Mouse (Mus musculus) neural tube, embryonic 15.5 days (tissue): ENCODE results near the gene Aip. TPM values are rescaled to one million over a fixed set of nuclear protein-coding genes. Genes with fewer than 3 reads are reported as not detected.

Experiments
- ATAC-seq: fragments of 200-750 bp; cut with Nextera tagmentation; 2 replicates; pipeline ENCODE4 v1.8.0; 2017; ENCODE audit warnings: mild to moderate bottlenecking, moderate TSS enrichment, moderate library complexity; ENCODE audit not compliant: low FRiP score
- H3K27ac ChIP-seq: fragments of 300-500 bp; sonication (generic); replicated peaks from 2 replicates; pipeline ENCODE4 v1.5.1; 2015; ENCODE audit warnings: mild to moderate bottlenecking, inconsistent platforms
- H3K27me3 ChIP-seq: fragments of 300-500 bp; sonication (generic); replicated peaks from 2 replicates; pipeline ENCODE4 v1.6.1; 2015; ENCODE audit warnings: inconsistent platforms
- H3K36me3 ChIP-seq: fragments of 300-500 bp; sonication (generic); 2 replicates; pipeline ENCODE4 v1.6.1; 2015; ENCODE audit warnings: inconsistent platforms
- H3K4me1 ChIP-seq: fragments of 300-500 bp; sonication (generic); 2 replicates; pipeline ENCODE4 v1.6.1; 2015; ENCODE audit warnings: inconsistent platforms
- H3K4me2 ChIP-seq: fragments of 300-500 bp; sonication (generic); 2 replicates; pipeline ENCODE4 v1.6.1; 2015; ENCODE audit warnings: inconsistent platforms, mild to moderate bottlenecking, moderate library complexity
- H3K4me3 ChIP-seq: fragments of 300-500 bp; sonication (generic); replicated peaks from 2 replicates; pipeline ENCODE4 v1.5.1; 2015; ENCODE audit warnings: mild to moderate bottlenecking, inconsistent platforms
- H3K9ac ChIP-seq: fragments of 300-500 bp; sonication (generic); replicated peaks from 2 replicates; pipeline ENCODE4 v1.6.1; 2015; ENCODE audit warnings: mild to moderate bottlenecking, inconsistent platforms
- H3K9me3 ChIP-seq: fragments of 300-500 bp; sonication (generic); replicated peaks from 2 replicates; pipeline ENCODE4 v1.6.1; 2016; ENCODE audit warnings: inconsistent platforms
- WGBS: fragments of 180-500 bp; shearing (Covaris S2); methylation state at CpG from one replicate; pipeline ENCODE4 v1.1.7; 2015; ENCODE audit warnings: mixed read lengths; 5-methylcytosine and 5-hydroxymethylcytosine counted together
- polyA plus RNA-seq: library from polyadenylated mRNA; unstranded; fragments of >200 nt; fragmentation: Nextera tagmentation; extraction: Ambion mirVana; gene quantifications from 2 replicates; pipeline ENCODE4 v1.2.1, GENCODE M21; 2015

Aip gene
- polyA plus RNA-seq, 1 experiment from 2014 or later, result 105 TPM

DNA sequence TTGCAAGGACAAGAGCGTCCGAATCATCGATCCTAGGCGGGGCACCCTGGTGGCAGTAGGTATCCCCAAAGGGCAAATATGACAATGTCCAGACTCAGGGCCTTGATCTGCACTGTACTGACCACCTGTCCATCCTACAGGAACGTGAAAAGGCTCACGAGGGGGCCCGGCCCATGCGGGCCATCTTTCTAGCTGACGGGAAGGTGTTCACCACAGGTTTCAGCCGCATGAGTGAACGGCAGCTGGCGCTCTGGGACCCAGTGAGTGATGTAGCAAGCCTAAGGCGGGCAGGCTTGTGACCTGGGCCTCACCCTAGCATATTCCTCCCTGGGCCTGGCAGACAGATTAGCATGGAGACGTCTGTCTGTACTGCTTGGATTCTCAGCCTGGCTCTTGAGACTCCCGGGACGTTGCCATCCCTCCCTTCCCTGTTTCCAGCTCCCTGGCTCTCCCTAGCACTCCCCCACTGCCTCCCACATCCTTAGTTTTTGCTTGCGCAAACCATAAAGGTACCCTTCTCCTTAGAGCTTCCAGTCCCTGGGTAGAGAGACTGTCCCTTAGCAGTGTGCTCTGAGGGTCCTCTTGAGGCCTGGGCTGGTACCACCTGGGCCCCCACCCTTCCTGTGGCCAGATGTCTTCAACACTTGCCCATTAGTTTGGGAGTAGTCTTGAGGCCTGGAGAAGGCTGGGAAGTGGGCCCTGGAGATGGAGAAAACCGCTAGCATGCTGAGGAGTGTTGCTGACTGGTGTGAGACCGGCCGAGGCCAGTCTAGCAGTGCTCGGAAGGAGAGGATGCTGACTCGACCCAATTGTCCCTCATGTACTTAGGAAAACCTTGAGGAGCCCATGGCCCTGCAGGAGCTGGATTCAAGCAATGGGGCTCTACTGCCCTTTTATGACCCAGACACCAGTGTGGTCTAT lies 25.2 kb upstream of the Aip start:
- H3K27ac ChIP-seq, result no peak overlapping the region
- no peak for ATAC-seq
- no peaks in the 10 kb centered on the region for H3K27me3 ChIP-seq
- WGBS, result 90% methylated on average over 22 of the region's 22 CpGs
- H3K4me2 ChIP-seq, result no peak overlapping the region
- peaks cover 24% of the 10 kb centered on the region for H3K36me3 ChIP-seq
- no peaks in the 10 kb centered on the region for H3K9me3 ChIP-seq
- peaks cover 32% of the 10 kb centered on the region for H3K4me1 ChIP-seq
- H3K4me3 ChIP-seq, result no peak overlapping the region
- no peak overlapping the region for H3K9ac ChIP-seq

DNA sequence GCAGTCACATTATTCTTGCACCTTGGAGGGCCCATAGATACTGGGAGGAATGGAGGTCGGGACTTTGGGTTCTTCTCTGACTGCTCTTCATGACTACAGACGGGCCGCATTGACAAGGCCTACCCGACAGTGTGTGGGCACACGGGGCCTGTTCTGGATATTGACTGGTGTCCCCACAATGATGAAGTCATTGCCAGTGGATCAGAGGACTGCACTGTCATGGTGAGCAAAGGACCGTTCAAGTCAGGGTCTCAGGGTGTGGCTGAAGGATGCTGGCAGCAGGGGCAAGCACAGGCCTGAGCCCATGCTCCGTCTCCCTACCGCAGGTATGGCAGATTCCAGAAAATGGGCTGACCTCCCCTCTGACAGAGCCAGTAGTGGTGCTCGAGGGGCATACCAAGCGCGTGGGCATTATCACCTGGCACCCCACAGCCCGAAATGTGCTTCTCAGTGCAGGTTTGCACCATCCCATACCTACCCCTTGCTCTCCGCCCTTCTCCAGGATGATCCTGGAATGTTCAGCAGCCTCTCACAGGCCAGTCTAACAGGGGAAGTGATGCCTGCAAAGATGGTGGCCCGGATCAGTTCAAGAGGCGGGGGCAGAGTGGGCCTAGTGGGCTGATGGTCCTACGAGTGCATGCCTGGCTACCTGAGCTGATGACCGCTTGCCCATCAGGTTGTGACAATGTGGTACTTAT lies 24.3 kb upstream of the Aip start:
- H3K27ac ChIP-seq, result no peak overlapping the region
- H3K4me2 ChIP-seq, result peak overlapping the region; percentile 89
- H3K4me1 ChIP-seq, result peaks cover 32% of the 10 kb centered on the region
- H3K4me3 ChIP-seq, result no peak overlapping the region; the same call in 1 of the 2 replicates
- H3K27me3 ChIP-seq, result no peaks in the 10 kb centered on the region
- no peak for ATAC-seq
- peaks cover 22% of the 10 kb centered on the region; the same call in 1 of the 2 replicates for H3K36me3 ChIP-seq
- no peaks in the 10 kb centered on the region for H3K9me3 ChIP-seq
- H3K9ac ChIP-seq, result no peak overlapping the region
- 92% methylated on average over 17 of the region's 17 CpGs for WGBS

DNA sequence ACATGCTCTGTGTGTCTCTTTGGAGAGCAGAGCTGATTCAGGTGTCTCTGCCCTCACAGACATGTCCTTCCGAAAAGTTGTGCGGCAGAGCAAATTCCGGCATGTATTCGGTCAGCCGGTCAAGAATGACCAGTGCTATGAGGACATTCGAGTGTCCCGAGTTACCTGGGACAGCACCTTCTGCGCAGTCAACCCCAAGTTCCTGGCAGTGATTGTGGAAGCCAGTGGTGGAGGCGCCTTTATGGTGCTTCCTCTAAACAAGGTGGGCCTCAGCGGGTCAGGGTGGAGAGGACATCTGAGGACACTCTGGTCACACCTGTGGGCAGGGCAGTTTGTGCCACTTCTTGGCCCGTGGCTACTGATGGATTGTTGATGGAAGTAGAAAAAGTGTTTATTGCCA lies 23.6 kb upstream of the Aip start:
- Histone ChIP-seq H3K27me3 (no peaks in the 10 kb centered on the region), H3K4me2 (peak overlapping the region; percentile 89), H3K9me3 (no peaks in the 10 kb centered on the region), H3K27ac (no peak overlapping the region), H3K9ac (peak overlapping the region; percentile 86), H3K4me3 (peak overlapping the region; percentile 83), H3K4me1 (peaks cover 32% of the 10 kb centered on the region), H3K36me3 (peaks cover 22% of the 10 kb centered on the region; the same call in 1 of the 2 replicates)
- ATAC-seq, result no peak
- 93% methylated on average over 11 of the region's 11 CpGs for WGBS

DNA sequence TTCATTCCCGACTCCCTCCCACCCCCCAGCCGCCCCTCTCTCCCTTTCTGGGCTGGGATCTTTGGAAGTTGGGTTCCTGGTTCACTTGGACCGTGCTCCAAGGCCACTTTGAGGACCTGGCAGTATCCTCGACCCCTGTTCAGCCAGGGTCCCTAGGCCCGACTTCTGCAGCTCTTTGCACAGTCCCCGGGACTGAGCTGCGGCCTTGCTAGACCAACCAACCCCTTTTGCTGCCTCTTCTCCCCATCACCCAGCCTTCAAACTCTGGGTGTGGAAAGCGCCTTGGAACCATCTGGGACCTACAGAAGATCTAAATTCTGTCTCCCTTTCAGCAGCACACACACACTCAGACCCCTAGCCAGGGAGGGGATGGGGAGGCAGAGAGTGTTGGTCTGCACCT lies 23.2 kb upstream of the Aip start:
- H3K4me2 ChIP-seq, result peak overlapping the region; percentile 89
- H3K9me3 ChIP-seq, result no peaks in the 10 kb centered on the region
- peak overlapping the region; percentile 86 for H3K9ac ChIP-seq
- H3K4me1 ChIP-seq, result peaks cover 32% of the 10 kb centered on the region
- 3% methylated on average over 7 of the region's 8 CpGs for WGBS
- H3K36me3 ChIP-seq, result peaks cover 21% of the 10 kb centered on the region; the same call in 1 of the 2 replicates
- H3K4me3 ChIP-seq, result peak overlapping the region; percentile 83
- ATAC-seq, result peak; percentile 21; the same call in 1 of the 2 replicates
- no peaks in the 10 kb centered on the region for H3K27me3 ChIP-seq
- peak overlapping the region; percentile 78 for H3K27ac ChIP-seq

DNA sequence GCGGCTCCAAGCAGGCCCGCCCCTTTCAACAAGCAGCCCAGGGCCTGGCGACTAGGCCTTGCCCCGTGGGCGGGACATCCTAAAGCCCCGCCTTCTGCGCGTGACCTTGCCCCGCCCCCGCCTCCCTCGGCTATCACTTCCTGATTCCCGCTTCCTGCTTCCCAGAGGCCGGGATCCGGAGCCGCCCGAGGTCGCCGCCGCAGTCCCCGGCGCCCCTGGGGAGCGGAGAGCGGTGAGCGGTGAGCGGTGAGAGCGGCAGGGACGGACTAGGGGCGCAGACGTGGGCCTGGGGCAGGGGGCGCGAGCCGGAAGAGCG lies 22.8 kb upstream of the Aip start, which contains the start of gene Coro1b:
Gene Coro1b (plus strand): TSS at position 129 of the 316 bp plus-strand sequence.
- WGBS, result under 1% methylated on average over 30 of the region's 33 CpGs
- no peaks in the 10 kb centered on the region for H3K9me3 ChIP-seq

GRCm38 (mm10) chr19:4147782-4148490 lies 22.3 kb upstream of the Aip start:
- Histone ChIP-seq H3K4me1 (peaks cover 32% of the 10 kb centered on the region), H3K36me3 (peaks cover 14% of the 10 kb centered on the region; the same call in 1 of the 2 replicates), H3K4me3 (peak overlapping the region; percentile 83), H3K27ac (peak overlapping the region; percentile 78), H3K27me3 (no peaks in the 10 kb centered on the region), H3K9me3 (no peaks in the 10 kb centered on the region), H3K4me2 (peak overlapping the region; percentile 89), H3K9ac (peak overlapping the region; percentile 86)
- peak; percentile 15; the same call in 1 of the 2 replicates for ATAC-seq
- 37% methylated on average over 9 of the region's 9 CpGs for WGBS

More for the DNA sequence above, 22.8 kb upstream of the Aip start, which contains the start of gene Coro1b:
- peaks cover 17% of the 10 kb centered on the region; the same call in 1 of the 2 replicates for H3K36me3 ChIP-seq
- H3K4me1 ChIP-seq, result peaks cover 32% of the 10 kb centered on the region
- peak within 1 kb of the TSS; percentile 78 for H3K27ac ChIP-seq
- peak within 1 kb of the TSS; percentile 86 for H3K9ac ChIP-seq
- no peaks in the 10 kb centered on the region for H3K27me3 ChIP-seq
- ATAC-seq, result peak; percentile 95
- peak within 1 kb of the TSS; percentile 83 for H3K4me3 ChIP-seq
- peak within 1 kb of the TSS; percentile 89 for H3K4me2 ChIP-seq

DNA sequence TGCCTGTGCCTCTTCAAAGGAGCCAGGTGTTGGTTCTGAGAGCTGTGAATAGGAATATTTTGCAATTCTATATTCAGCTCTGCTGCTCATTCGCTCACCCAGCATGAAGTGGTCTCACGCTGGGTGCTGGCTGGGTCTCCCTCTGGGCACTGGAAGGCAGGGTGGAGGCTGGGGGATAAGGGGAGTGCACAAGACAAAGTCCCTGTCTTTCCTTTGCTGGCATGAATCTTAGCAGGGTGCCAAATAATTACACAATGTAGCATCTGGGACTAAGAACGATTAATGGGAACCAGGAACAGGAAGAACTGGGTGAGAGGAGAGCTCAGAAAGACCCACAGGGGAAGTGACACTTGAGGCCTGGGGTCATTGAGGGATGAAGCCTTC lies 21.4 kb upstream of the Aip start:
- 52% methylated on average over 3 of the region's 3 CpGs for WGBS
- Histone ChIP-seq H3K27me3 (no peaks in the 10 kb centered on the region), H3K27ac (0 out of 2 replicates have a peak overlapping the region, but pooled peaks have one; percentile 78), H3K4me2 (no peak overlapping the region), H3K9me3 (no peaks in the 10 kb centered on the region), H3K4me1 (peaks cover 32% of the 10 kb centered on the region), H3K9ac (no peak overlapping the region), H3K4me3 (no peak overlapping the region), H3K36me3 (peaks cover 13% of the 10 kb centered on the region; the same call in 1 of the 2 replicates)
- no peak for ATAC-seq

- no peak for ATAC-seq
- WGBS, result 62% methylated on average over 12 of the region's 12 CpGs
- Histone ChIP-seq H3K27ac (no peak overlapping the region), H3K9ac (no peak overlapping the region), H3K4me3 (no peak overlapping the region), H3K27me3 (no peaks in the 10 kb centered on the region), H3K9me3 (no peaks in the 10 kb centered on the region), H3K4me1 (peaks cover 32% of the 10 kb centered on the region), H3K4me2 (no peak overlapping the region), H3K36me3 (peaks cover 11% of the 10 kb centered on the region; the same call in 1 of the 2 replicates)
Observed at GRCm38 (mm10) chr19:4146366-4147021, 20.8 kb upstream of the Aip start.

- H3K9me3 ChIP-seq, result no peaks in the 10 kb centered on the region
- WGBS, result 91% methylated on average over 5 of the region's 5 CpGs
- H3K27me3 ChIP-seq, result no peaks in the 10 kb centered on the region
- no peak overlapping the region for H3K4me2 ChIP-seq
- H3K36me3 ChIP-seq, result peaks cover 9% of the 10 kb centered on the region; the same call in 1 of the 2 replicates
- no peak overlapping the region for H3K9ac ChIP-seq
- H3K4me3 ChIP-seq, result no peak overlapping the region
- peaks cover 29% of the 10 kb centered on the region for H3K4me1 ChIP-seq
- no peak overlapping the region for H3K27ac ChIP-seq
- no peak for ATAC-seq
Observed at GRCm38 (mm10) chr19:4145936-4146335, 20.3 kb upstream of the Aip start.

- no peak for ATAC-seq
- H3K27ac ChIP-seq, result no peak overlapping the region
- H3K9ac ChIP-seq, result no peak overlapping the region
- no peaks in the 10 kb centered on the region for H3K36me3 ChIP-seq
- peaks cover 18% of the 10 kb centered on the region for H3K4me1 ChIP-seq
- no peak overlapping the region for H3K4me3 ChIP-seq
- WGBS, result 86% methylated on average over 16 of the region's 16 CpGs
- no peaks in the 10 kb centered on the region for H3K9me3 ChIP-seq
- no peak overlapping the region for H3K4me2 ChIP-seq
- H3K27me3 ChIP-seq, result no peaks in the 10 kb centered on the region
Observed at GRCm38 (mm10) chr19:4144550-4145498, 19.2 kb upstream of the Aip start.
